Mouse (Mus musculus) stomach, embryonic 15.5 days (tissue): ENCODE data around the gene Zfp316. TPM values are rescaled to one million over a fixed set of nuclear protein-coding genes. Genes with fewer than 3 reads are reported as not detected.

ENCODE experiments used
- ATAC-seq: fragments of 200-750 bp; cut with Nextera tagmentation; 2 replicates; pipeline ENCODE4 v1.8.0; 2017; ENCODE audit warnings: low read depth, moderate number of reproducible peaks, moderate TSS enrichment; ENCODE audit not compliant: insufficient read depth, low FRiP score
- H3K27ac ChIP-seq: fragments of 300-500 bp; sonication (generic); 2 replicates; pipeline ENCODE4 v1.5.1; 2015; ENCODE audit warnings: mild to moderate bottlenecking, inconsistent platforms
- H3K27me3 ChIP-seq: fragments of 300-500 bp; sonication (generic); replicated peaks from 2 replicates; pipeline ENCODE4 v1.6.1; 2015; ENCODE audit warnings: inconsistent platforms
- H3K36me3 ChIP-seq: fragments of 300-500 bp; sonication (generic); 2 replicates; pipeline ENCODE4 v1.6.1; 2015; ENCODE audit warnings: inconsistent platforms
- H3K4me1 ChIP-seq: fragments of 300-500 bp; sonication (generic); 2 replicates; pipeline ENCODE4 v1.6.1; 2015; ENCODE audit warnings: inconsistent platforms
- H3K4me2 ChIP-seq: fragments of 300-500 bp; sonication (generic); 2 replicates; pipeline ENCODE4 v1.6.1; 2015; ENCODE audit warnings: mild to moderate bottlenecking, inconsistent platforms
- H3K4me3 ChIP-seq: fragments of 300-500 bp; sonication (generic); replicated peaks from 2 replicates; pipeline ENCODE4 v1.5.1; 2015; ENCODE audit warnings: inconsistent platforms
- H3K9ac ChIP-seq: fragments of 300-500 bp; sonication (generic); 2 replicates; pipeline ENCODE4 v1.6.1; 2015; ENCODE audit warnings: inconsistent platforms
- H3K9me3 ChIP-seq: fragments of 300-500 bp; sonication (generic); 2 replicates; pipeline ENCODE4 v1.6.1; 2016; ENCODE audit warnings: inconsistent platforms
- WGBS: fragments of 180-500 bp; shearing (Covaris S2); methylation state at CpG from one replicate; pipeline ENCODE4 v1.1.7; 2015; 5-methylcytosine and 5-hydroxymethylcytosine counted together
- polyA plus RNA-seq: library from polyadenylated mRNA; unstranded; fragments of >200 nt; fragmentation: Nextera tagmentation; extraction: Ambion mirVana; gene quantifications from 2 replicates; pipeline ENCODE4 v1.2.1, GENCODE M21; 2015

Zfp316 gene
- polyA plus RNA-seq, 1 experiment from 2014 or later: 3.0 TPM

DNA sequence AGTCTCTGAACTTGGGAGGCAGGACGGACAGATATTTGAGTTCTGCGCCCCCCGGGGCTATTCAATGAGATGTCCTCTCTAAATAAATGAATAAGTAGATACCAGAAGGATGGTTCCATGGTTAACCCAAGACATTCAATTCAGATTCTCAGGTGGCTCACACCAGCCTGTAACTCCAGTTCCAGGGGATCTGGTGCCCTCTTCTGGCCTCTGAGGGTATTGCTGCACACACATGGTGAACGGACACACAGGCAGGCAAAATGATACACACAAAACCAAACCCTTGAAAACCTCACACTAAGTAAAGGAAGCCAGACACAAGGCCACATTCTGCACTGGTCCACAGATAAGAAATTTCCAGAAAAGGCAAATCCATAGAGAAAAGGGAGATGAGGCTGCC lies 29.9 kb upstream of the Zfp316 start:
- Histone ChIP-seq H3K27me3 (no peaks in the 10 kb centered on the region), H3K4me3 (no peak overlapping the region), H3K4me2 (no peak overlapping the region), H3K36me3 (peaks cover 28% of the 10 kb centered on the region), H3K27ac (no peak overlapping the region), H3K9me3 (no peaks in the 10 kb centered on the region), H3K4me1 (no peaks in the 10 kb centered on the region), H3K9ac (no peak overlapping the region)
- 92% methylated on average over 4 of the region's 4 CpGs for WGBS
- no peak for ATAC-seq

- Histone ChIP-seq H3K27me3 (peaks cover 13% of the 10 kb centered on the region), H3K4me3 (no peak overlapping the region), H3K4me2 (no peak overlapping the region), H3K9ac (no peak overlapping the region), H3K4me1 (0 out of 2 replicates have a peak, but pooled peaks cover 4% of the 10 kb centered on the region), H3K27ac (no peak overlapping the region), H3K9me3 (no peaks in the 10 kb centered on the region), H3K36me3 (peaks cover 21% of the 10 kb centered on the region)
- no peak for ATAC-seq
- WGBS: 92% methylated on average over 7 of the region's 7 CpGs
Measured at GRCm38 (mm10) chr5:143298391-143298790, 28.6 kb upstream of the Zfp316 start.

DNA sequence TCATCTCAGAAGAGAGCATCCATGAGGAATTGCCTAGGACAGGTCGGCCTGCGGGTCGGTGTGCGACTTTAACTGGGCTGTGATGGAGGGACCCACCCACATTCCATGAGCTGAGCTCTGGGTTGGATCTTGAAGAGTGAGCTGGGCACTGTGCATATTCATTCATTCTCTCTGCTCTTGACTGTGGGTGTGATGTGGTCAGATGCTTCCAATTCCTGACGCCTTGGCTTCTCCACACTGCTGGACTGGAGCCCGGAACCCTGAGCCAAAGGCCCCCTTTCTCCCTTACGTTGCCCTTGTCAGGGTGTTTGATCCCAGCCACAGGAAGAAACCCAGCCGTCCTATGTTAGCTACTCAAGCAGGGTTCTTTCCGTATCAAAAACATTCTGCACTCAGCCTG lies 28.2 kb upstream of the Zfp316 start:
- WGBS: 87% methylated on average over 9 of the region's 9 CpGs
- H3K36me3 ChIP-seq: peaks cover 20% of the 10 kb centered on the region
- peaks cover 17% of the 10 kb centered on the region for H3K27me3 ChIP-seq

DNA sequence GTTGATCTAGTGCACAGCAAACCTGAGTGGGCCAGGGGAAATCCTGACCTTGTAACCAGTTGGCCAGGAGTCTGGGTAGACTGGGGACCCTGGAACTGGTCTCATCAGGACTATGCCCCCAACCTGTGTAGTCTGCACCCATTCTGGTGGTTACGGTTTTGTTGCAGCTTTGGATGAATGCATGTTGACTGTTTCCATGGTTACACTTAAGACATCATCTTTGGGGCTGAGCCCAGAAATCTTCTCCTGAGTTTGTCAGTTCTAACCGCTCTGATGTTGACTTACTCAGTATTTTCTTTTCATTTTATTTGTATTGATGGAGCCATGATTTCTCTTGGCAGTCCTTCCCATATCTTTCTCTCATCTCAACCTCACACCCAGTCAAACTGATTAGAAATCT lies 25.5 kb upstream of the Zfp316 start:
- Histone ChIP-seq H3K27ac (no peak overlapping the region), H3K4me1 (0 out of 2 replicates have a peak, but pooled peaks cover 9% of the 10 kb centered on the region), H3K27me3 (peaks cover 36% of the 10 kb centered on the region), H3K9me3 (no peaks in the 10 kb centered on the region), H3K9ac (no peak overlapping the region), H3K4me2 (no peak overlapping the region), H3K4me3 (no peak overlapping the region), H3K36me3 (peaks cover 10% of the 10 kb centered on the region; the same call in 1 of the 2 replicates)
- no peak for ATAC-seq
- WGBS: 89% methylated on average over 2 of the region's 2 CpGs

More for the DNA sequence above, 28.2 kb upstream of the Zfp316 start:
- no peak for ATAC-seq
- H3K9ac ChIP-seq: no peak overlapping the region
- no peak overlapping the region for H3K27ac ChIP-seq
- H3K4me3 ChIP-seq: no peak overlapping the region
- H3K9me3 ChIP-seq: no peaks in the 10 kb centered on the region
- H3K4me2 ChIP-seq: no peak overlapping the region
- H3K4me1 ChIP-seq: 0 out of 2 replicates have a peak, but pooled peaks cover 8% of the 10 kb centered on the region

DNA sequence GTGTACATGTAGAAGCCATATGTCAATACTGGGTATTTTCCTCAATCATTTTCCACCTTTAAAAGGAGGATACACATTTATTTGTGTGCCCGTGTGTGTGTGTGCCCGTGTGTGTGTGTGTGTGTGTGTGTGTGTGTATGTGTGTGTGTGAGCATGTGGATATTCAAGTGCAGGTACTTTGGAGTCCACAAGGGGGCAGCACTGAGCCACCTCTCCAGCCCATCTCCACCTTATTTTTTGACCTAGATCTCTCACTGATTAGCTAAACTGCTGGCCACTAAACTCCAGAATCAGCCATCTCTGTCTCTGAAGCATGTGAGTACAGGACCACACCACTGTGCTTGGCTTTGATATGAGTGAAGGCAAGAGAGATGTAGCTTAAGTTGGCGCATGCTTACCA lies 25.0 kb upstream of the Zfp316 start:
- H3K27me3 ChIP-seq: peaks cover 37% of the 10 kb centered on the region
- H3K4me1 ChIP-seq: 0 out of 2 replicates have a peak, but pooled peaks cover 9% of the 10 kb centered on the region
- no peak overlapping the region for H3K4me2 ChIP-seq
- no peak overlapping the region for H3K9ac ChIP-seq
- H3K4me3 ChIP-seq: no peak overlapping the region
- ATAC-seq: no peak
- H3K36me3 ChIP-seq: peaks cover 7% of the 10 kb centered on the region; the same call in 1 of the 2 replicates
- no peaks in the 10 kb centered on the region for H3K9me3 ChIP-seq
- WGBS: 90% methylated on average over 3 of the region's 3 CpGs
- H3K27ac ChIP-seq: no peak overlapping the region

DNA sequence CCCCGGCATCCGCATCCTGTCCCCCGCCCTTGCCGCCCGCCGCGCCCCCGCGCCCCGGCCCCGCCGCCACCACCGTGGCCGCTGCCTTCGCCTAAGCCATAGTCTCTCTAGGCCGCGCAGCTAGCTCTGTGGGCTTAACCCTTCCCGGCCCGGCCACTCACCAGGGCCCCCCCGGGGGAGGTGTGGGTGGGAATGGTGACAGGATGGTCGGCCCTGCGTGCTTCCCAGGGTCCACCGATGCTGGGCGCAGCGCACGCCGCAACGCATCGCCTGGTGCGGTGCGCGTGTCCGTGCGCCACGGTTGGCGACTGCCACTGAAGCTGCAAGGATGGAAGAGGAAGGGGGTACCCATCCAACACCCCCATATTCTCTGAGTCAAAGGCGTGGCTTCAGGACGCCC lies 23.6 kb upstream of the Zfp316 start, which contains the start of gene Zfp853:
Zfp853 (minus strand) TSS at position 220 of the 400 bp plus-strand sequence.
- Histone ChIP-seq H3K4me1 (peaks cover 12% of the 10 kb centered on the region; the same call in 1 of the 2 replicates), H3K4me2 (peak within 1 kb of the TSS; percentile 91), H3K36me3 (no peaks in the 10 kb centered on the region), H3K9me3 (no peaks in the 10 kb centered on the region), H3K9ac (peak within 1 kb of the TSS; percentile 12; the same call in 1 of the 2 replicates), H3K27me3 (peaks cover 52% of the 10 kb centered on the region), H3K27ac (no peak within 1 kb of the TSS), H3K4me3 (peak within 1 kb of the TSS; percentile 47)
- 5% methylated on average over 26 of the region's 38 CpGs for WGBS
- no peak for ATAC-seq

GRCm38 (mm10) chr5:143292879-143293278 lies 23.1 kb upstream of the Zfp316 start:
- Histone ChIP-seq H3K4me2 (peak overlapping the region; percentile 91), H3K27ac (no peak overlapping the region), H3K4me1 (peaks cover 16% of the 10 kb centered on the region; the same call in 1 of the 2 replicates), H3K36me3 (no peaks in the 10 kb centered on the region), H3K9ac (peak overlapping the region; percentile 12; the same call in 1 of the 2 replicates), H3K27me3 (peaks cover 57% of the 10 kb centered on the region), H3K9me3 (no peaks in the 10 kb centered on the region), H3K4me3 (peak overlapping the region; percentile 47)
- ATAC-seq: no peak
- 2% methylated on average over 19 of the region's 19 CpGs for WGBS

DNA sequence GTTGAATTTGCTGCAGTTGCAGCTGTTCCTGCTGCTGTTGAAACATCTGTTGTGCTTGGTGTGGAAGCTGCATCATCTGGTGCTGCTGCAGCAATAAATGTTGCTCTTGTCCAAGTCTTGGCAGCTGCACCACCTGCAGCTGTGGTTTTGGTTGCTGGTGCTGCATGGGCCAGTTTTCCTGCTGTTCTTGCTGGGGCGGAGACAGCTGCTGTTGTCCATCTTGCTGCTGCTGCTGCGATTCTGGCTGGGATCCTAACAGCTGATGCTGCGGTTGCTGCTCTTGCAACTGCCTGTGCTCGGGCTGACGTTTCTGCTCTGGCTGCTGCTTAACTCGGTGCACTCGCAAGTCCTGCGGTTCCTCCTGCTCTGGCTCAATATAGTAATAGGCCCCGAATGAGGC lies 19.5 kb upstream of the Zfp316 start:
- Histone ChIP-seq H3K4me3 (no peak overlapping the region), H3K9me3 (no peaks in the 10 kb centered on the region), H3K36me3 (no peaks in the 10 kb centered on the region), H3K27me3 (peaks cover 66% of the 10 kb centered on the region), H3K4me1 (peaks cover 21% of the 10 kb centered on the region), H3K4me2 (no peak overlapping the region), H3K27ac (no peak overlapping the region), H3K9ac (no peak overlapping the region)
- ATAC-seq: no peak
- WGBS: 75% methylated on average over 9 of the region's 9 CpGs

DNA sequence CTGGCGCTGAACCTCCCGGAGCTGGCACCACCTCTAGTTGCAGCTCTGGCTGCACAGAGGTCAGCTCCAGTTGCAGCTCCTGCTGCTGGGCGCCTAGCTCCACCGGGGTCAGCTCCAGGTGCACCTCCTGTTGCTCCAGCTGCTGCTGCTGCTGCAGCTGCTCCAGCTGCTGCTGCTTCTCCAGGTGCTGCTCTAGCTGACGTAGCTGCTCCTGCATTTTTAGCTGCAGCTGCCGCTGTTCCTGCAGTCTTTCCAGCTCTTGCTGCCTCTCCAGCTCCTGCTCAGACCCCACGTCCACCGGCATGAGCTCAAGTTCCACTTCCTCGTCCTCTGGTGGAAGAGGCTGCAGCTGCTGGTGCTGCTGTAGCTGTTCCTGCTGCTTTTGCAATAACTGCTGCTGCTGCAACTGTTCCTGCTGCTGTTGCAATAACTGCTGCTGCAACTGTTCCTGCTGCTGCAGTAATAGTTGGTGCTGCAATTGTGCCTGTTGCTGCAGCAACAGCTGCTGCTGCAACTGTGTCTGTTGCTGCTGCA lies 18.6 kb upstream of the Zfp316 start:
- Histone ChIP-seq H3K27me3 (peaks cover 57% of the 10 kb centered on the region), H3K36me3 (no peaks in the 10 kb centered on the region), H3K9ac (no peak overlapping the region), H3K9me3 (no peaks in the 10 kb centered on the region), H3K4me2 (peak overlapping the region; percentile 59), H3K4me3 (peak overlapping the region; percentile 29), H3K27ac (no peak overlapping the region), H3K4me1 (peaks cover 17% of the 10 kb centered on the region)
- no peak for ATAC-seq
- 12% methylated on average over 9 of the region's 9 CpGs for WGBS

- Histone ChIP-seq H3K27me3 (peaks cover 52% of the 10 kb centered on the region), H3K27ac (no peak overlapping the region), H3K4me2 (peak overlapping the region; percentile 59), H3K9me3 (no peaks in the 10 kb centered on the region), H3K4me3 (peak overlapping the region; percentile 29), H3K36me3 (no peaks in the 10 kb centered on the region), H3K4me1 (peaks cover 12% of the 10 kb centered on the region), H3K9ac (no peak overlapping the region)
- WGBS: 6% methylated on average over 48 of the region's 48 CpGs
- ATAC-seq: 0 out of 2 replicates have a peak, but pooled peaks have one; percentile 29
Measured at GRCm38 (mm10) chr5:143287774-143288328, 18.0 kb upstream of the Zfp316 start.

DNA sequence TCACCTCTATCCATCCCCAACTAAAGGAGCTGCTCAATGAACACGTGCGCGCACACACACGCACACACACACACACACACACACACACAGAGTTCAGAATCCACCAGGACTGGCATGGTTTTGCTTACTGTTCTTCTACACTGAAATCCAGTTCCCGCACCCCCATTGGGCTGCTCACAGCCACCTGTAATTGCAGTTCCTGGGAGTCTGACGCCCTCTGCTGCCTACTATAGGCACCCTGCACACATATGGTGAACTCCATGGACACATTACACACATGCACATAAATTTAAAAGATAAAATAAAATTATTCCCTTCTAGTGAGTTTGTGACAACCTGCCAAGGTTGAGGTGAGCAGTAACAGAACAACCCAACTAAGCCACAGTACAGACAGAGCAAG lies 14.9 kb upstream of the Zfp316 start:
- no peak overlapping the region for H3K4me3 ChIP-seq
- H3K27me3 ChIP-seq: peaks cover 31% of the 10 kb centered on the region
- no peak for ATAC-seq
- H3K36me3 ChIP-seq: no peaks in the 10 kb centered on the region
- no peak overlapping the region for H3K9ac ChIP-seq
- 53% methylated on average over 6 of the region's 6 CpGs for WGBS
- no peak overlapping the region for H3K27ac ChIP-seq
- H3K9me3 ChIP-seq: no peaks in the 10 kb centered on the region
- H3K4me1 ChIP-seq: peaks cover 12% of the 10 kb centered on the region
- no peak overlapping the region for H3K4me2 ChIP-seq

DNA sequence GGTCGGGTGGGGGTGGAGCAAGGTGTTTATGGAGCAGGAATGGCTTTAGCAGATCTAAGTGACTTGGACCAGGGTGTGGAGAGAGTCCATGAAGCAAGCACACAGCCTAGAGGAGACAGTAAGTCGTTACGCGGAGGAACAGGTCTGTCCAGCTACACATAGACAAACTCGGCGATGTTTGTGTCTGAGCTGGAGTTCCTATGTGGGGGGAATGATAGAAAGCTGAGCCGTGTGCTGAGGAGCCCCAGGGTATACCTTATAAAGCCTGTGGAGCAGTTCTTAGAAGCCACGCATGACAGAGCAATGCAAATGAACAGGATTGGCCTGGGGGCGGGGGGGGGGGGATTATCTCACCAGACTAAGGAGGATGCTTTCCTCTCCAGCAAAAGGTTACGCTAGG lies 9.4 kb upstream of the Zfp316 start:
- WGBS: 48% methylated on average over 10 of the region's 10 CpGs
- Histone ChIP-seq H3K36me3 (no peaks in the 10 kb centered on the region), H3K27ac (no peak overlapping the region), H3K9me3 (no peaks in the 10 kb centered on the region), H3K4me1 (no peaks in the 10 kb centered on the region), H3K9ac (no peak overlapping the region), H3K27me3 (peaks cover 13% of the 10 kb centered on the region; the same call in 1 of the 2 replicates), H3K4me3 (no peak overlapping the region), H3K4me2 (no peak overlapping the region)
- no peak for ATAC-seq
